Mouse (Mus musculus): ENCODE data around the gene Cry2. TPM values are rescaled to one million over a fixed set of nuclear protein-coding genes. Genes with fewer than 3 reads are reported as not detected.

Cry2 gene
- polyA plus RNA-seq, 1 experiment from 2014 or later: 10.0 TPM

DNA sequence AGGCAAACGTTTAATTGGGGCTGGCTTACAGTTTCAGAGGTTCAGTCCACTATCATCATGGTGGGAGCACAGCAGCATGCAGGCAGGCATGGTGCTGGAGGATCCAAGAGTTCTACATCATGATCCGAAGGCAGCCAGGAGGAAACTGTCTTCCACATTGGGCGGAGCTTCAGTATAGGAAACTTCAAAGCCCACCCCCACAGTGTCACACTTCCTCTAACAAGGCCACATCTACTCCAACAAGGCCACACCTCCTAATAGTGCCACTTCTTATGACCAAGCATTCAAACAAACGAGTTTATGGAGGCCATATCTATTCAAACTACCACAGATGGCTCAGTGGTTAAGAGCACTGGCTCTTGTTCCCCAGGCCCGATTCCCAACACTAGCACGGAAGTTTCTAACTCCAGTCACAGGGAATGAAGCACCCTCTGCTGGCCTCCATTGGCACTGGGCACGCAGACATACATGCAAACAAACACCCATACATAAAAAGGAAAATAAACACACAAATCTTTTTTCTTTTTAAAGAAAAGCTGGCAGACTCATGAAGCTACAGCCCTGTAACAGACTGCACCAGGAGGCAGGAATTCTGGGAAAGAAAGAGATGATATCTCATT lies 13.4 kb upstream of the Cry2 start:
- Histone ChIP-seq H3K4me1 (replicated peaks; ENCODE audit: control insufficient read depth, insufficient read depth, low read length) (no peaks in the 10 kb centered on the region), H3K4me2 (replicated peaks; ENCODE audit: low read depth) (no peak overlapping the region), H3K9ac (ENCODE audit: low read depth, low read length) (no peak overlapping the region), H3K9me3 (ENCODE audit: control insufficient read depth) (no peaks in the 10 kb centered on the region), H3K36me3 (ENCODE audit: control insufficient read depth, insufficient read depth) (0 out of 2 replicates have a peak, but pooled peaks cover 2% of the 10 kb centered on the region), H3K4me3 (ENCODE audit: low read depth, low read length) (no peak overlapping the region), H3K27ac (ENCODE audit: low read depth, low read length) (no peak overlapping the region), H3K27me3 (replicated peaks; ENCODE audit: control insufficient read depth, insufficient read depth, low read length) (no peaks in the 10 kb centered on the region)
- no peak for ATAC-seq
- WGBS: 68% methylated on average over 7 of the region's 7 CpGs
- peak; percentile 55 for TF ChIP-seq CTCF (IDR thresholded peaks at IDR 0.05; ENCODE audit: low read depth)

DNA sequence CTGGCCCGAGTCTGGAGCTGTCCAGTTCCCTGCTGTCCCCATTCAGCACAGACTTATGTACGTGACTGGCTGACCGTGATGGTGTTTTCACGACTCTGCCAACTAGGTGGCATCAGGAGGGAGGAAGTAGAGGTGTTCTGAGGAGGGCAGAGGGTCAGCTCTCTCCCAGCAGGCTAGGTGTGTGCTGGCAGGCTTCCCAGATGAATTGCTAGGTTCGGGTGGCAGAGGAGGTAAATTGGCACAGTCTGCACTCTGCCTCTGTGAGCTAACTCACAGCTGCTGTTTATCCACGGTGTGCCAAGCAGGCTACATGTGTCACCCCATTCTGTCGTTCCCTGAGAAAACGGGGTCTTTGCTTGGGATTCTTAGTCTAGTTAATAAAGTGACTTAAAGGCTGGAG lies 12.8 kb upstream of the Cry2 start:
- no peaks in the 10 kb centered on the region for H3K27me3 ChIP-seq (replicated peaks; ENCODE audit: control insufficient read depth, insufficient read depth, low read length)
- H3K9ac ChIP-seq (ENCODE audit: low read depth, low read length): no peak overlapping the region
- no peak for TF ChIP-seq CTCF (IDR thresholded peaks at IDR 0.05; ENCODE audit: low read depth)
- no peaks in the 10 kb centered on the region for H3K36me3 ChIP-seq (ENCODE audit: control insufficient read depth, insufficient read depth)
- H3K4me3 ChIP-seq (ENCODE audit: low read depth, low read length): no peak overlapping the region
- H3K4me1 ChIP-seq (replicated peaks; ENCODE audit: control insufficient read depth, insufficient read depth, low read length): no peaks in the 10 kb centered on the region
- ATAC-seq: peak; percentile 64
- 63% methylated on average over 8 of the region's 8 CpGs for WGBS
- H3K9me3 ChIP-seq (ENCODE audit: control insufficient read depth): no peaks in the 10 kb centered on the region
- peak overlapping the region; percentile 57; the same call in 1 of the 2 replicates for H3K27ac ChIP-seq (ENCODE audit: low read depth, low read length)
- no peak overlapping the region for H3K4me2 ChIP-seq (replicated peaks; ENCODE audit: low read depth)

DNA sequence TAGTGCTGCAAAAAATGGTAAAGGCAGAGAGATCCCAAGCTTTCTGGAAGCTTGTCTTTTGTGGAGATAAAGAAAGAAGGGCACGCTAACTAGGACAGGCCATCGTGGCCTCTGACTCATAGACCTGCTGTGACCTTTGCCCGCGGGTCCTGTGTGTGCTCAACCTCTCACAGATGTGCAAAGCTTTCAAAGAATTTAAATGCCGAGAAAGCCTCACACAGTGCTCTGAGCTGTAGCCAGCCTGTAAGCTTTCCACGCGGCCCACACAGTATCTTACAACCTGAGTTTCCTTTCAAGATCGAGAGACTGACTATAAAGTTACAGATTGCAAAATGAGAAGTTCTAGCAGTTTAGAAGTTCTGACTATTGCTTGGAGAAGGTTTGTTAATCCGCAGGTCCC lies 12.0 kb upstream of the Cry2 start:
- no peak overlapping the region for H3K9ac ChIP-seq (ENCODE audit: low read depth, low read length)
- no peaks in the 10 kb centered on the region for H3K36me3 ChIP-seq (ENCODE audit: control insufficient read depth, insufficient read depth)
- no peaks in the 10 kb centered on the region for H3K9me3 ChIP-seq (ENCODE audit: control insufficient read depth)
- H3K27me3 ChIP-seq (replicated peaks; ENCODE audit: control insufficient read depth, insufficient read depth, low read length): no peaks in the 10 kb centered on the region
- no peak overlapping the region for H3K4me3 ChIP-seq (ENCODE audit: low read depth, low read length)
- peak overlapping the region; percentile 57 for H3K27ac ChIP-seq (ENCODE audit: low read depth, low read length)
- peak; percentile 77 for ATAC-seq
- H3K4me2 ChIP-seq (replicated peaks; ENCODE audit: low read depth): no peak overlapping the region
- TF ChIP-seq CTCF (IDR thresholded peaks at IDR 0.05; ENCODE audit: low read depth): no peak
- WGBS: 33% methylated on average over 9 of the region's 9 CpGs
- no peaks in the 10 kb centered on the region for H3K4me1 ChIP-seq (replicated peaks; ENCODE audit: control insufficient read depth, insufficient read depth, low read length)

DNA sequence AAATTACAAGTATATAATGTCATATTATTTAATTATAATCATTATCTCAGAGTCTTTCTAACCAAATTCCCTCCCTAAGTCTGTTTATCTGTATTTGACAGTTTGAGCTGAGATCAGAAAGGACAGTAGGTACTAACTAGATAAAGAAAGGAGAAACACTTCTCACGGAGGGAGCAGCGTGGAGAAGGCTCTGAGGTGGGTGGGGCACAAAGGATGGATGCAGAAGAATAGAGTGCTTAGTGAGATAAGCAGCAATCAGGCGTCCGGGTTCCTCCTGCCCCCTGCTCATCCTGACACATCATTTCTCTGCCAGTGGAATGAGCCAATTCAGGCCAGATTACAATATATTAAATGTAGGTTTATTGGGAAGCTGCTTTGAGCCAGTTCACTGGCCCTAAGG lies 10.5 kb upstream of the Cry2 start:
- H3K27ac ChIP-seq (ENCODE audit: low read depth, low read length): no peak overlapping the region
- no peak overlapping the region for H3K4me3 ChIP-seq (ENCODE audit: low read depth, low read length)
- H3K9me3 ChIP-seq (ENCODE audit: control insufficient read depth): no peaks in the 10 kb centered on the region
- no peak for TF ChIP-seq CTCF (IDR thresholded peaks at IDR 0.05; ENCODE audit: low read depth)
- H3K36me3 ChIP-seq (ENCODE audit: control insufficient read depth, insufficient read depth): no peaks in the 10 kb centered on the region
- no peak for ATAC-seq
- 28% methylated on average over 4 of the region's 4 CpGs for WGBS
- no peaks in the 10 kb centered on the region for H3K27me3 ChIP-seq (replicated peaks; ENCODE audit: control insufficient read depth, insufficient read depth, low read length)
- no peak overlapping the region for H3K4me2 ChIP-seq (replicated peaks; ENCODE audit: low read depth)
- no peaks in the 10 kb centered on the region for H3K4me1 ChIP-seq (replicated peaks; ENCODE audit: control insufficient read depth, insufficient read depth, low read length)
- no peak overlapping the region for H3K9ac ChIP-seq (ENCODE audit: low read depth, low read length)

DNA sequence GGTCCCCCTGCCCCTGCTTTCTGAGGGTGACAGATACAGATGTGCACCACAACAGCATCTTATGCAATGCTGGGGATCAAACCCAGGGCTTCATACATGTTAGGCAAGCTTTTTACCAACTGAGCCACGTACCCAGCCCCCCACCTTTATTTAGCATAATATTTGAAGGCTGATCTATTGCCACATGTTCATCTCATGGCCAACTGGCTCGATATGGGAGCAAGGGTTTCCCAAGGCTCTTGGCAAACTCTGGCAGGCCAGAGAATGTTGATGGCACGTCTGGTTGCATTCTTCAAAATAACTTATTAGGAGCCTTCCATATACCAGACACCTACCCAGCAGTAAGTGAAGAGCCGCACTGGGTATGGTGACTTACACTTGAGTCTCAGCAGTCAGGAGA lies 9.5 kb upstream of the Cry2 start:
- WGBS: 84% methylated on average over 4 of the region's 4 CpGs
- Histone ChIP-seq H3K9ac (ENCODE audit: low read depth, low read length) (no peak overlapping the region), H3K27ac (ENCODE audit: low read depth, low read length) (no peak overlapping the region), H3K36me3 (ENCODE audit: control insufficient read depth, insufficient read depth) (no peaks in the 10 kb centered on the region), H3K27me3 (replicated peaks; ENCODE audit: control insufficient read depth, insufficient read depth, low read length) (no peaks in the 10 kb centered on the region), H3K4me2 (replicated peaks; ENCODE audit: low read depth) (no peak overlapping the region), H3K9me3 (ENCODE audit: control insufficient read depth) (no peaks in the 10 kb centered on the region), H3K4me1 (replicated peaks; ENCODE audit: control insufficient read depth, insufficient read depth, low read length) (no peaks in the 10 kb centered on the region), H3K4me3 (ENCODE audit: low read depth, low read length) (no peak overlapping the region)
- no peak for TF ChIP-seq CTCF (IDR thresholded peaks at IDR 0.05; ENCODE audit: low read depth)
- ATAC-seq: no peak

DNA sequence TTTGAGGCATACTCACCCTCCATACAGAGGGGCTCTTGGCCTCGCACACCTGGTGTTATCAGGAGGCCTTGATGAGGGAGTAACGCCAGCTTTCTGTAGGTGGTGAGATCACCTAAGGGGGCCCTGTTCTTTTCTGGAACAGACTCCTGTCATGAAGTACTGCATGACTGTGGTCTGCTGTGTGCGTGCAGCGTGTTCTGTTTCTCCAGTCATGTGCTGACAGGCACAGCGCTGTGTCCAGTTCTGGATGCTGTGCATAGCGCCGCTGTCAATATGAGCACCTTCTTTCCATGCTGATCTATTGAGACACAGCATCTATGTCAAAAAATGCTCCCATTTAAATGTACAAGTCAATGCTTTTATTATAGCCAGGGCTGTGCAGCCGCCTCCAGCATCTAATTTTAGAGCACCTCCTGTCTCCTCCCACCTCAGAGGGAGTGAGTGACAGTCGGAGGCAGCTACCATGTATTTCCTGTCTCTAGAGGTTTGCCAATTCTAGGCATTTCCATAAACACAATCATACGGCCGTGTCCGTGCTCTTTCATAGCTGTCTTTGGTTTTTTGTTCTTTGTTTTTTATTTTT lies 8.7 kb upstream of the Cry2 start:
- no peaks in the 10 kb centered on the region for H3K9me3 ChIP-seq (ENCODE audit: control insufficient read depth)
- ATAC-seq: no peak
- no peak overlapping the region for H3K4me2 ChIP-seq (replicated peaks; ENCODE audit: low read depth)
- H3K9ac ChIP-seq (ENCODE audit: low read depth, low read length): no peak overlapping the region
- no peak overlapping the region for H3K27ac ChIP-seq (ENCODE audit: low read depth, low read length)
- TF ChIP-seq CTCF (IDR thresholded peaks at IDR 0.05; ENCODE audit: low read depth): no peak
- no peak overlapping the region for H3K4me3 ChIP-seq (ENCODE audit: low read depth, low read length)
- H3K4me1 ChIP-seq (replicated peaks; ENCODE audit: control insufficient read depth, insufficient read depth, low read length): no peaks in the 10 kb centered on the region
- H3K27me3 ChIP-seq (replicated peaks; ENCODE audit: control insufficient read depth, insufficient read depth, low read length): no peaks in the 10 kb centered on the region
- 67% methylated on average over 12 of the region's 12 CpGs for WGBS
- H3K36me3 ChIP-seq (ENCODE audit: control insufficient read depth, insufficient read depth): no peaks in the 10 kb centered on the region
